Mouse (Mus musculus) large intestine, adult 2 months (tissue): Measurements from ENCODE around the gene Ptpn14. TPM values are rescaled to one million over a fixed set of nuclear protein-coding genes. Genes with fewer than 3 reads are reported as not detected.
A peak's percentile ranks its signal among the peaks of the same experiment; 100 is the strongest.

Experiments
- DNase-seq: peaks from one replicate; pipeline ENCODE4 v3.0.0-alpha.2; 2012; ENCODE audit warnings: low read depth, low spot score
- WGBS: fragments of 180-500 bp; shearing (Covaris S2); methylation state at CpG from one replicate; pipeline ENCODE4 v1.1.7; 2018; 5-methylcytosine and 5-hydroxymethylcytosine counted together
- polyA plus RNA-seq: library from polyadenylated mRNA; depleted of rRNA; stranded (reverse); fragments of >200 nt; gene quantifications from 2 replicates; pipeline ENCODE4 v1.2.3, GENCODE M21; 2012

Ptpn14 gene
- polyA plus RNA-seq, 1 experiment, result 2.1 TPM

- no peak for DNase-seq
- 76% methylated on average over 13 of the region's 13 CpGs for WGBS
Observed at GRCm38 (mm10) chr1:189800211-189800961, 72.3 kb downstream of the Ptpn14 start.

- no peak for DNase-seq
- 92% methylated on average over 4 of the region's 4 CpGs for WGBS
Observed at GRCm38 (mm10) chr1:189801303-189801702, 73.2 kb downstream of the Ptpn14 start.

- 90% methylated on average over 4 of the region's 4 CpGs for WGBS
- DNase-seq, result no peak
Observed at GRCm38 (mm10) chr1:189802575-189802974, 74.5 kb downstream of the Ptpn14 start.

GRCm38 (mm10) chr1:189803742-189804141 is 75.7 kb downstream of the Ptpn14 start:
- WGBS, result 58% methylated on average over 11 of the region's 11 CpGs
- DNase-seq, result no peak

GRCm38 (mm10) chr1:189806533-189807297 is 78.6 kb downstream of the Ptpn14 start:
- DNase-seq, result no peak
- 75% methylated on average over 13 of the region's 13 CpGs for WGBS

GRCm38 (mm10) chr1:189808015-189808414 is 79.9 kb downstream of the Ptpn14 start:
- 93% methylated on average over 6 of the region's 6 CpGs for WGBS
- no peak for DNase-seq

GRCm38 (mm10) chr1:189808453-189808852 is 80.4 kb downstream of the Ptpn14 start:
- 85% methylated on average over 2 of the region's 2 CpGs for WGBS
- no peak for DNase-seq

- 34% methylated on average over 2 of the region's 2 CpGs for WGBS
- DNase-seq, result no peak
Observed at GRCm38 (mm10) chr1:189811778-189812177, 83.7 kb downstream of the Ptpn14 start.

GRCm38 (mm10) chr1:189814385-189814784 is 86.3 kb downstream of the Ptpn14 start:
- 75% methylated on average over 4 of the region's 4 CpGs for WGBS
- DNase-seq, result no peak

GRCm38 (mm10) chr1:189817089-189817488 is 89.0 kb downstream of the Ptpn14 start:
- no peak for DNase-seq
- WGBS, result 70% methylated on average over 8 of the region's 8 CpGs

GRCm38 (mm10) chr1:189817810-189818209 is 89.7 kb downstream of the Ptpn14 start:
- no peak for DNase-seq
- WGBS, result 70% methylated on average over 9 of the region's 9 CpGs

GRCm38 (mm10) chr1:189820111-189820510 is 92.0 kb downstream of the Ptpn14 start:
- 58% methylated on average over 5 of the region's 5 CpGs for WGBS
- DNase-seq, result no peak

GRCm38 (mm10) chr1:189824436-189824835 is 96.4 kb downstream of the Ptpn14 start:
- no peak for DNase-seq
- WGBS, result 73% methylated on average over 5 of the region's 5 CpGs

GRCm38 (mm10) chr1:189830391-189830790 is 102.3 kb downstream of the Ptpn14 start:
- no peak for DNase-seq
- WGBS, result 34% methylated on average over 4 of the region's 4 CpGs

- DNase-seq, result peak; percentile 33
Observed at GRCm38 (mm10) chr1:189830797-189831232, 102.7 kb downstream of the Ptpn14 start.

GRCm38 (mm10) chr1:189833351-189833750 is 105.3 kb downstream of the Ptpn14 start:
- DNase-seq, result no peak
- WGBS, result 90% methylated on average over 7 of the region's 7 CpGs

More at GRCm38 (mm10) chr1:189830797-189831232, 102.7 kb downstream of the Ptpn14 start:
- 20% methylated on average over 12 of the region's 12 CpGs for WGBS

GRCm38 (mm10) chr1:189834166-189834565 is 106.1 kb downstream of the Ptpn14 start:
- DNase-seq, result no peak
- WGBS, result 85% methylated on average over 13 of the region's 13 CpGs

- 100% methylated on average over 2 of the region's 2 CpGs for WGBS
- DNase-seq, result no peak
Observed at GRCm38 (mm10) chr1:189846319-189846718, 118.3 kb downstream of the Ptpn14 start.

GRCm38 (mm10) chr1:189849550-189849949 is 121.5 kb downstream of the Ptpn14 start:
- 46% methylated on average over 11 of the region's 11 CpGs for WGBS
- no peak for DNase-seq

- 66% methylated on average over 5 of the region's 5 CpGs for WGBS
- no peak for DNase-seq
Observed at GRCm38 (mm10) chr1:189852051-189852450, 124.0 kb downstream of the Ptpn14 start.

- no peak for DNase-seq
- 82% methylated on average over 7 of the region's 7 CpGs for WGBS
Observed at GRCm38 (mm10) chr1:189852456-189852855, 124.4 kb downstream of the Ptpn14 start.
